Mouse (Mus musculus) embryonic facial prominence, embryonic 13.5 days (tissue): Measurements from ENCODE around the gene Pcp2. TPM values are rescaled to one million over a fixed set of nuclear protein-coding genes. Genes with fewer than 3 reads are reported as not detected.
"Not testable (repeated sequence)": the region's sequence is repeated elsewhere in the genome, so short reads cannot be mapped to it uniquely, and the experiment has no call there.

ENCODE experiments used
- ATAC-seq: fragments of 200-750 bp; cut with Nextera tagmentation; 2 replicates; pipeline ENCODE4 v1.8.0; 2017; ENCODE audit warnings: low read depth; ENCODE audit not compliant: insufficient number of reproducible peaks, insufficient read depth, low FRiP score, low TSS enrichment
- H3K27ac ChIP-seq: fragments of 300-500 bp; sonication (generic); 2 replicates; pipeline ENCODE4 v1.5.1; 2015; ENCODE audit warnings: moderate library complexity, mild to moderate bottlenecking, inconsistent platforms
- H3K27me3 ChIP-seq: fragments of 300-500 bp; sonication (generic); 2 replicates; pipeline ENCODE4 v1.6.1; 2015; ENCODE audit warnings: mild to moderate bottlenecking, inconsistent platforms
- H3K36me3 ChIP-seq: fragments of 300-500 bp; sonication (generic); 2 replicates; pipeline ENCODE4 v1.6.1; 2015; ENCODE audit warnings: mild to moderate bottlenecking, inconsistent platforms
- H3K4me1 ChIP-seq: fragments of 300-500 bp; sonication (generic); 2 replicates; pipeline ENCODE4 v1.6.1; 2015; ENCODE audit warnings: inconsistent platforms
- H3K4me2 ChIP-seq: fragments of 300-500 bp; sonication (generic); 2 replicates; pipeline ENCODE4 v1.6.1; 2015; ENCODE audit warnings: moderate library complexity, mild to moderate bottlenecking, inconsistent platforms
- H3K4me3 ChIP-seq: fragments of 300-500 bp; sonication (generic); 2 replicates; pipeline ENCODE4 v1.5.1; 2015; ENCODE audit warnings: mild to moderate bottlenecking, inconsistent platforms
- H3K9ac ChIP-seq: fragments of 300-500 bp; sonication (generic); 2 replicates; pipeline ENCODE4 v1.6.1; 2015; ENCODE audit warnings: mild to moderate bottlenecking, inconsistent platforms
- H3K9me3 ChIP-seq: fragments of 300-500 bp; sonication (generic); 2 replicates; pipeline ENCODE4 v1.6.1; 2016; ENCODE audit warnings: inconsistent platforms
- WGBS: fragments of 180-500 bp; shearing (Covaris S2); methylation state at CpG from one replicate; pipeline ENCODE4 v1.1.7; 2015; ENCODE audit warnings: mixed read lengths; 5-methylcytosine and 5-hydroxymethylcytosine counted together
- polyA plus RNA-seq: library from polyadenylated mRNA; unstranded; fragments of >200 nt; fragmentation: Nextera tagmentation; extraction: Ambion mirVana; gene quantifications from 2 replicates; pipeline ENCODE4 v1.2.1, GENCODE M21; 2015

The Pcp2 gene
- polyA plus RNA-seq, 1 experiment from 2014 or later = 0.72 TPM

DNA sequence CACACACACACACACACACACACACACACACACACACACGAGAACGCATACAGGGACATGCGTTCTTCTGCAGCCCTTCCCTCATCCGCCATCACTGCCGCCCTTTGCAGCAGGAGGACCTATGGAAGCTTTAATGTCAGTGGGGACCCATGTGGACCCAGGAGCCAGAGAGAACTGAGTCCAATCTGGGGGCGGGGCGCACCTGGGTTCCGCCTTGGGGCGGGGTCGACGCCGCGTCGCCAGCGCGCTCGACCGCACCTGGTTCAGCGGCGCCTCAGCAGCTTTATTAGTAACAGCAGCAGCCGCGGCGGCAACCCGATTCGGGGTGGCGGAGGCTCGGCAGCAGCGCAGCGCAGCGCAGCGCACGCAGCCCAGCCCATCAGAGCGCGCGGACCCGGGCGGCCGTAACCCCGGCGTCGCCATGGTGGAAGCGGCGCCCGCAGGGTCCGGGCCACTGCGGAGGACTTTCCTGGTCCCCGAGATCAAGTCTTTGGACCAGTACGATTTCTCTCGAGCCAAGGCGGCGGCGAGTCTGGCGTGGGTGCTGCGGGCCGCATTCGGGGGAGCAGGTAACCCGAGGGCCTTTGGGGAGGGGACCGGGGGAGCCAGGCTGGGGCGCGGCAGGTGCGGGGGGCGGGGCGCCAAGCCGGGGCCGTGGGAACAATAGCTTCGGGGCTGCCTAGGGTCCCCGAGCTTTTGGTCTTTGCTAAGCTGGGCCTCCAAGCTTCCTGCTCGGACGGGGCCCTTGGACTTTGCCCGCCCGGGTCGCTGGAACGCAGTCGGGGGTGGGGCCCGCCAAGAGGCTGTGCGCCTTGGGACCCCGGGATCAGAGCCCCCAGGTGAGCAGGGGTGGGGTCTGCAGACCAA, 37.7 kb downstream of the Pcp2 start:
- peaks cover 6% of the 10 kb centered on the region for H3K27me3 ChIP-seq
- H3K36me3 ChIP-seq = no peaks in the 10 kb centered on the region
- peak overlapping the region; percentile 74 for H3K4me3 ChIP-seq
- H3K4me2 ChIP-seq = peak overlapping the region; percentile 93
- H3K9ac ChIP-seq = peak overlapping the region; percentile 78
- H3K4me1 ChIP-seq = peaks cover 9% of the 10 kb centered on the region
- no peaks in the 10 kb centered on the region for H3K9me3 ChIP-seq
- H3K27ac ChIP-seq = peak overlapping the region; percentile 57
- peak; percentile 80 for ATAC-seq
- 0% methylated on average over 75 of the region's 77 CpGs for WGBS

DNA sequence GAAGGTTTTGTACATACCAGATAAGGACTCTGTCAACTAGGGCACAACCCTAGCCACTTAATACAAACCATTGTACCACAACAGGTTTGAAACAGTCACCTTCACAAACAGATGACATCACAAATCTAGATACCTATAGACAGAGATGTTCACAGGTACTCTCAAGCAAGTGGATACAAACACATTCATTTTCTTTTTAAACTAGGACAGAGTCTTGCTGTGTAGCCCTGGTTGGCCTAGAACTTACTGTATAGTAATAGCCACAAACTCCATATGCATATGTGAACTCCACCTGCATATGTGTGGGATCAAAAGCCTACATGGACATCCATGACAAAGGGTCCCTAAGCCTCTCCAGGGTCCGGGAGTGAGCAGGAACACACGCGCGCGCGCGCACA, 38.4 kb downstream of the Pcp2 start, which contains the start of gene Camsap3:
Gene Camsap3, plus strand, starts transcription at position 301 of the 398 bp plus-strand sequence.
- ATAC-seq = no peak
- H3K36me3 ChIP-seq = no peaks in the 10 kb centered on the region
- peak within 1 kb of the TSS; percentile 78 for H3K9ac ChIP-seq
- H3K9me3 ChIP-seq = no peaks in the 10 kb centered on the region
- H3K27me3 ChIP-seq = peaks cover 6% of the 10 kb centered on the region
- 7% methylated on average over 7 of the region's 7 CpGs for WGBS
- H3K4me2 ChIP-seq = peak within 1 kb of the TSS; percentile 93
- H3K27ac ChIP-seq = peak within 1 kb of the TSS; percentile 57
- peak within 1 kb of the TSS; percentile 74 for H3K4me3 ChIP-seq
- peaks cover 9% of the 10 kb centered on the region for H3K4me1 ChIP-seq

DNA sequence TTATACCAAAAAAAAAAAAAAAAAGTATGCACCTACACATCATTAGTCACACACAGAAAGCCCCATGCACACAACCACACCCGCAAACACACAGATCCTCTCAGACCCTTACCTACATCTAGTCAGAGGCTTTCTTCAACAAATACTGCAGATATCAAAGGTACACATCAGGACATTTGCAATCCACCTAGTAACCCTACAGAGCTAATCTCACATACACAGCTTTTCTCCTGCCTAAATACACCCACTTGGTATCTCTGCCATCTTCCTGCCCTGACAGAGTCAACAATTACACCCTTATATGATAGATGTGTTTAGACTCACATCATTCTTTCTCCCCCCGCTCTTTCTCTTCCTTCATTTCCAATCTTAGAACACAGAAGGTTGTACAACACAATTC, 38.9 kb downstream of the Pcp2 start:
- 92% methylated on average over 2 of the region's 2 CpGs for WGBS
- no peaks in the 10 kb centered on the region for H3K9me3 ChIP-seq
- H3K27me3 ChIP-seq = peaks cover 6% of the 10 kb centered on the region
- ATAC-seq = no peak
- H3K36me3 ChIP-seq = no peaks in the 10 kb centered on the region
- no peak overlapping the region for H3K4me3 ChIP-seq
- no peak overlapping the region for H3K4me2 ChIP-seq
- no peak overlapping the region for H3K9ac ChIP-seq
- no peak overlapping the region for H3K27ac ChIP-seq
- H3K4me1 ChIP-seq = peaks cover 9% of the 10 kb centered on the region

DNA sequence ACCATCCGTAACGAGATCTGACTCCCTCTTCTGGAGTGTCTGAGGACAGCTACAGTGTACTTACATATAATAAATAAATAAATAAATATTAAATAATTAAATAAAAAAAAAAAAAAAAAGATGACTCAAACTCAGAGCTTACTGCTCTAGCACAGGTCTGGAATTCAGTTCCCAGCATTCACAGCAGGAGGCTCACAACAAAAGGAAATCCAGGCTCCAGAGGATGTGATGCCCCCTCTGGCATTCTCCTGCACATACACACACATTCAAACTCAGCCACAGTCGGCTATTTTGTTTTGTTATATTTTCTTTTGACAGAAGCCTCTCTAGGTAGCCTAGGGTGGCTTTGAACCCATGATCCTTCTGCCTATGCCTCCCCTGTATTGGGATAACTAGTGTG, 43.4 kb downstream of the Pcp2 start:
- H3K9me3 ChIP-seq, H3K4me1 ChIP-seq, H3K4me2 ChIP-seq, H3K36me3 ChIP-seq, H3K4me3 ChIP-seq, H3K27ac ChIP-seq, H3K27me3 ChIP-seq, H3K9ac ChIP-seq, ATAC-seq: not testable (repeated sequence)
- 87% methylated on average over 3 of the region's 3 CpGs for WGBS

DNA sequence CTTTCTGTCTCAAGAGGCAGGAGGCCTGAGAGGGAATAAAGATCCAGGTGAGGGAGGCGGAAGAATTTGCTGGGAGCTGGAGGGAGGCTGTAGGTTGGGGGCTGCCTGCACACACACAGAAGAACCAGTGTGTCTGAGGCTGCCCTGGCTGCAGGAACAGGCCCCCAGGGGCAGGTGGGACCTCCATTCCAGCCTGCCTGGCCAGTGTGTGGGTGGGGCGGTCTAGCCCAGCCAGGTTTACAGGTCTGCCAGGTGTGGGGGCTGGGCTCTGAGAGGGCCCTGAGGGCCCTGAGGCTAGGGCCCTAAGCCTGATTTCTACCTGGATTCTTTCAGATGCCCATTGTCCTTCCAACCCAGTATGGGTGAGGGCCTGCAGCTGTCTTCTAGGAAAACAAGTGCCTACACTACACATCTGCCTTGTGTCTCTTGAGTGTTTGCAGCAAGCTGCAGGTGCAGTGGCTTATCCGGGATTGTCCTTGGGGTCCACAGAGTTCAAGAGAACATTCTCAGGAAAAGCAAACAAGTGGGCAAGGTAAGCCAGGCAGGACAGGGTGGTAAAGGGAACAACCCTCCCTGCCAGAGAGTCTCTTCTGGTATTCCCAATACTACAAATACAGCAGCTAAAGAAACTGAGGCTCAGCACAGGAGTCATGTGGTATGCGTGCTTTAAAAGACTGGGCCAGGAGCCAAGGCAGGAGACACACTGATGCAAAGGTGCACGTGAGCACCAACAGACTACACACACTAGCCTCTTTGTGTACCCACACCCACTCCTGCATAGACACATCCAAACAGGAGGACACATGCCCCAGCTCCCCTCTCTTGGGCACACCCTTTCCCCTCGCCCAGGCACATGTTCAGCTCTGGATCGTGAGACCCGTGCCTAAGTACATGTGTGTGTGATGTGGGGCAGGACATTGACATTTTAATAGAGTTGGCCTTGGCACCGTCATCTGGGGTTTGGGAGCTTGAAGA, 45.7 kb downstream of the Pcp2 start:
- H3K9me3 ChIP-seq = no peaks in the 10 kb centered on the region
- H3K9ac ChIP-seq = no peak overlapping the region
- peak; percentile 33; the same call in 1 of the 2 replicates for ATAC-seq
- H3K4me2 ChIP-seq = no peak overlapping the region
- H3K4me1 ChIP-seq = no peaks in the 10 kb centered on the region; the same call in 1 of the 2 replicates
- H3K27ac ChIP-seq = peak overlapping the region; percentile 33; the same call in 1 of the 2 replicates
- no peaks in the 10 kb centered on the region for H3K27me3 ChIP-seq
- H3K36me3 ChIP-seq = no peaks in the 10 kb centered on the region
- no peak overlapping the region for H3K4me3 ChIP-seq
- 60% methylated on average over 9 of the region's 9 CpGs for WGBS

DNA sequence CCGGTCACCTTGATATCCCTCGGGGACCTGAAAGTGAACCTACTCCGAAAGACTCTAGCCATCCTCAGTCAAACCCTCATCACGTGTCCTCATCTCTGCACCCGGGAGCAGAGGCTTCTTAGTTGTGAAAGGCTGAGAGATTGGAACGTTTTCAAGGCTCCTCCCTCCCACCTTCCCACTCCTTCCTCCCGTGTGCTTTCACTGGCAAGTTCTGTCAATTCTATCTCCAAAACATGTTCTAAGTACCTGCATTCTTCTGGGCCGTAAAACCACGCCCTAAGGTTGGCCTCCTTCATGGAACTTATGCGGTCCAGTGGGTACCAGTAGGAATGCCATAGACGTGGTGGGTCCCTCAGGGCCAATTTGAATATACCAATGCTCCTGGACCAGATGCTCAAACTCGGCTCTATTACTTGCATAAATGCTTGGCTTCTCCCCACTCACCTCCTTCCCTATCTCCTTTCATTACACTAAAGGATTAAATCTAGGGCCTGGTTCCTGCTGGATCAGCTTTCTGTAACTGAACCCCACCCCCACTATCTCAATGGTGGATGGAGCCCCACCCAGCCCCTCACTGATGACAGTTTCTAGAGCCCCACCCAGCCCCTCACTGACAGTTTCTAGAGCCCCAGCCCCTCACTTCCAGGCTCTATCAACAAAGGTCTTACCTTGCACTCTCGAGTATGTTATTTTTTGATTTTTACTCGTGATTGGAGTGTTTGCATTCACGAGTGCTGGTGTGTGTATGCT, 49.0 kb downstream of the Pcp2 start:
- Histone ChIP-seq H3K4me3 (no peak overlapping the region), H3K4me1 (no peaks in the 10 kb centered on the region; the same call in 1 of the 2 replicates), H3K4me2 (no peak overlapping the region), H3K27me3 (no peaks in the 10 kb centered on the region), H3K27ac (no peak overlapping the region), H3K9ac (no peak overlapping the region), H3K36me3 (no peaks in the 10 kb centered on the region), H3K9me3 (no peaks in the 10 kb centered on the region)
- WGBS = 70% methylated on average over 15 of the region's 15 CpGs
- no peak for ATAC-seq

DNA sequence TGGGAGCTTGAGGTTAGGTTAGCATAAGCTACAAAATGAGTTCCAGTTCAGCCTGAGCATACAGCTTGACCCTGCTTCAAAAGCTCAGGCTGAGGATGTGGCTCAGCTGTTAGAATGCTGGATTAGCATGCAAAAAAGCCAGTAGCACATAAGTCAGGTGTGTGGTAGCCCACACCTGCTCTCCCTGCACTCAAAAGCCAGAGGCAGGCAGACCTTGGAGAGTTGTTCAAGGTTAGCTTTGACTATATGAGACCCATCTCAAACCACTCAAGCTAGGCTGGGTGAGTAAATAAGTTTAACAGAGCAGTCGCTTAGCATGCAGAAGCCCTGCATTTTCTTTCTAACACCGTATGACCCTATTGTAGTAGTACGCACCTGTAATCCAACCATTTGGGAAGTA, 50.8 kb downstream of the Pcp2 start:
- no peak overlapping the region for H3K4me3 ChIP-seq
- no peak for ATAC-seq
- no peak overlapping the region for H3K4me2 ChIP-seq
- no peak overlapping the region for H3K27ac ChIP-seq
- no peaks in the 10 kb centered on the region for H3K36me3 ChIP-seq
- H3K27me3 ChIP-seq = no peaks in the 10 kb centered on the region
- H3K9me3 ChIP-seq = no peaks in the 10 kb centered on the region
- 87% methylated on average over 3 of the region's 3 CpGs for WGBS
- H3K9ac ChIP-seq = no peak overlapping the region
- H3K4me1 ChIP-seq = no peaks in the 10 kb centered on the region; the same call in 1 of the 2 replicates

Other genes with a start within 250 kb of the Pcp2 start
- gene Arhgef18, start 232.5 kb downstream of the Pcp2 start, polyA plus RNA-seq = 10.3 and 11.2 TPM in 2 replicates
- gene Pex11g, start 157.9 kb downstream of the Pcp2 start, polyA plus RNA-seq = 4.5 and 5.2 TPM in 2 replicates
- gene Tex45, start 154.7 kb downstream of the Pcp2 start, polyA plus RNA-seq = 0.18 TPM in 1 of 2 replicates, not detected in the other
- gene Zfp358, start 132.4 kb downstream of the Pcp2 start, polyA plus RNA-seq = 52.0 and 53.9 TPM in 2 replicates
- 58.3 and 59.9 TPM in 2 replicates for gene Mcoln1, start 125.1 kb downstream of the Pcp2 start, polyA plus RNA-seq
- gene Pnpla6, start 110.2 kb downstream of the Pcp2 start, polyA plus RNA-seq = 26.5 and 31.0 TPM in 2 replicates
- gene C330021F23Rik, start 57.6 kb downstream of the Pcp2 start, polyA plus RNA-seq = 0.48 and 0.76 TPM in 2 replicates
- 8.1 and 9.0 TPM in 2 replicates for gene Camsap3, start 38.3 kb downstream of the Pcp2 start, polyA plus RNA-seq
- gene Xab2, start 4.2 kb downstream of the Pcp2 start, polyA plus RNA-seq = 59.2 and 62.2 TPM in 2 replicates
- 100 and 112 TPM in 2 replicates for gene Pet100, start 4.0 kb downstream of the Pcp2 start, polyA plus RNA-seq
- gene Stxbp2, start 5.4 kb upstream of the Pcp2 start, polyA plus RNA-seq = 35.8 and 39.3 TPM in 2 replicates
- not detected in 2 replicates for gene Retn, start 30.2 kb upstream of the Pcp2 start, polyA plus RNA-seq
- gene Mcemp1, start 40.2 kb upstream of the Pcp2 start, polyA plus RNA-seq = 0.27 and 0.40 TPM in 2 replicates
- gene Fcor, start 46.8 kb upstream of the Pcp2 start, polyA plus RNA-seq = 13.3 and 18.2 TPM in 2 replicates
- gene Trappc5, start 50.8 kb upstream of the Pcp2 start, polyA plus RNA-seq = 42.0 and 43.0 TPM in 2 replicates
- 0.27 and 0.37 TPM in 2 replicates for gene Fcer2a, start 68.6 kb upstream of the Pcp2 start, polyA plus RNA-seq
- gene Clec4g, start 95.1 kb upstream of the Pcp2 start, polyA plus RNA-seq = 0.17 and 0.21 TPM in 2 replicates
- 0.22 TPM in 1 of 2 replicates, not detected in the other for gene Cd209a, start 123.4 kb upstream of the Pcp2 start, polyA plus RNA-seq
- gene Cd209e, start 228.8 kb upstream of the Pcp2 start, polyA plus RNA-seq = not detected in 2 replicates